Mouse (Mus musculus) midbrain, postnatal 0 days (tissue): Measurements from ENCODE around the gene Gm17571. TPM values are rescaled to one million over a fixed set of nuclear protein-coding genes. Genes with fewer than 3 reads are reported as not detected.

ENCODE experiments used
- ATAC-seq: fragments of 200-750 bp; cut with Nextera tagmentation; 2 replicates; pipeline ENCODE4 v1.8.0; 2017; ENCODE audit warnings: moderate number of reproducible peaks, mild to moderate bottlenecking, moderate TSS enrichment, moderate library complexity; ENCODE audit not compliant: low FRiP score
- DNase-seq: peaks from one replicate; pipeline ENCODE4 v3.0.0-alpha.2; 2015; ENCODE audit warnings: low spot score
- H3K27ac ChIP-seq: fragments of 300-500 bp; sonication (generic); 2 replicates; pipeline ENCODE4 v1.5.1; 2014; ENCODE audit warnings: low read depth, mild to moderate bottlenecking, low read length, mixed read lengths
- H3K27me3 ChIP-seq: fragments of 300-500 bp; sonication (generic); 2 replicates; pipeline ENCODE4 v1.6.1; 2014; ENCODE audit warnings: low read length, control low read depth, mixed read lengths; ENCODE audit not compliant: insufficient read depth
- H3K36me3 ChIP-seq: fragments of 300-500 bp; sonication (generic); 2 replicates; pipeline ENCODE4 v1.6.1; 2014; ENCODE audit warnings: low read length, control low read depth, mixed read lengths; ENCODE audit not compliant: insufficient read depth
- H3K4me1 ChIP-seq: fragments of 300-500 bp; sonication (generic); 2 replicates; pipeline ENCODE4 v1.6.1; 2014; ENCODE audit warnings: mild to moderate bottlenecking, control low read depth, antibody characterized with exemption, low read length, mixed read lengths; ENCODE audit not compliant: insufficient read depth
- H3K4me2 ChIP-seq: fragments of 300-500 bp; sonication (generic); 2 replicates; pipeline ENCODE4 v1.6.1; 2014; ENCODE audit warnings: low read depth, mild to moderate bottlenecking, low read length, mixed read lengths; ENCODE audit not compliant: poor library complexity, severe bottlenecking
- H3K4me3 ChIP-seq: fragments of 300-500 bp; sonication (generic); 2 replicates; pipeline ENCODE4 v1.5.1; 2014; ENCODE audit warnings: low read depth, mild to moderate bottlenecking, low read length, moderate library complexity
- H3K9ac ChIP-seq: fragments of 300-500 bp; sonication (generic); replicated peaks from 2 replicates; pipeline ENCODE4 v1.6.1; 2014; ENCODE audit warnings: mild to moderate bottlenecking, low read length, moderate library complexity, mixed read lengths; ENCODE audit not compliant: poor library complexity, severe bottlenecking
- H3K9me3 ChIP-seq: fragments of 300-500 bp; sonication (generic); 2 replicates; pipeline ENCODE4 v1.6.1; 2016; ENCODE audit warnings: low read length, control low read depth
- CTCF ChIP-seq: IDR thresholded peaks from 2 replicates; pipeline ENCODE4 v1.5.1; 2016; ENCODE audit warnings: antibody characterized with exemption, mild to moderate bottlenecking
- WGBS: fragments of 180-500 bp; shearing (Covaris S2); extraction: QIAGEN DNeasy Blood & Tissue Kit; methylation state at CpG from one replicate; pipeline ENCODE4 v1.1.7; 2014; 5-methylcytosine and 5-hydroxymethylcytosine counted together
- polyA plus RNA-seq: library from polyadenylated mRNA; unstranded; fragments of >200 nt; fragmentation: Nextera tagmentation; extraction: Ambion mirVana; gene quantifications from 2 replicates; pipeline ENCODE4 v1.2.1, GENCODE M21; 2015
- total RNA-seq: library from RNA; depleted of rRNA; stranded (reverse); fragments of >200 nt; gene quantifications from 2 replicates; pipeline ENCODE4 v1.2.3, GENCODE M21; 2014

The Gm17571 gene
- total and polyA plus RNA-seq, 2 experiments from 2014 or later, result not detected

DNA sequence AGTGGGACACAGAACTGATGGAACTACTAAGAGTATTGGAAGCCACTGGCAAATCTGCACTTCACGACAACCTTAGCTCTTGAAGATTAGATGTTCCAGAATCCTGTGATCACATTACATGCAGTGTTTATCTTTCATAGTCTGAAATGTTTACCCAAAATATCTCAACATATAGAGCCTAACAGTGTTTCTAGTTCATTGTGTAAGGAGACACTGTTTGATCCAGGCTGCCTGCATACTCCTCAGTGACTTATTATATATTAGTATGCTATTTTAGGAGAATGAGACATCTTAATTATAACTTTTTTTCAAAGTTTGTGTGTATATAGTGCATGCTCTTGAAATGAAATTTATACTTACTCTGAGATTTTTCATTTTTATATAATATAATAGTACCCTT lies 39.4 kb upstream of the Gm17571 start:
- no peak overlapping the region for H3K4me2 ChIP-seq
- H3K4me1 ChIP-seq, result peaks cover 3% of the 10 kb centered on the region; the same call in 1 of the 2 replicates
- WGBS, result 57% methylated on average over 1 of the region's 1 CpGs
- H3K9me3 ChIP-seq, result no peaks in the 10 kb centered on the region
- H3K4me3 ChIP-seq, result no peak overlapping the region
- TF ChIP-seq CTCF, result no peak
- ATAC-seq (no peak), DNase-seq (no peak)
- H3K36me3 ChIP-seq, result no peaks in the 10 kb centered on the region
- no peaks in the 10 kb centered on the region for H3K27me3 ChIP-seq
- H3K9ac ChIP-seq, result no peak overlapping the region
- no peak overlapping the region for H3K27ac ChIP-seq

DNA sequence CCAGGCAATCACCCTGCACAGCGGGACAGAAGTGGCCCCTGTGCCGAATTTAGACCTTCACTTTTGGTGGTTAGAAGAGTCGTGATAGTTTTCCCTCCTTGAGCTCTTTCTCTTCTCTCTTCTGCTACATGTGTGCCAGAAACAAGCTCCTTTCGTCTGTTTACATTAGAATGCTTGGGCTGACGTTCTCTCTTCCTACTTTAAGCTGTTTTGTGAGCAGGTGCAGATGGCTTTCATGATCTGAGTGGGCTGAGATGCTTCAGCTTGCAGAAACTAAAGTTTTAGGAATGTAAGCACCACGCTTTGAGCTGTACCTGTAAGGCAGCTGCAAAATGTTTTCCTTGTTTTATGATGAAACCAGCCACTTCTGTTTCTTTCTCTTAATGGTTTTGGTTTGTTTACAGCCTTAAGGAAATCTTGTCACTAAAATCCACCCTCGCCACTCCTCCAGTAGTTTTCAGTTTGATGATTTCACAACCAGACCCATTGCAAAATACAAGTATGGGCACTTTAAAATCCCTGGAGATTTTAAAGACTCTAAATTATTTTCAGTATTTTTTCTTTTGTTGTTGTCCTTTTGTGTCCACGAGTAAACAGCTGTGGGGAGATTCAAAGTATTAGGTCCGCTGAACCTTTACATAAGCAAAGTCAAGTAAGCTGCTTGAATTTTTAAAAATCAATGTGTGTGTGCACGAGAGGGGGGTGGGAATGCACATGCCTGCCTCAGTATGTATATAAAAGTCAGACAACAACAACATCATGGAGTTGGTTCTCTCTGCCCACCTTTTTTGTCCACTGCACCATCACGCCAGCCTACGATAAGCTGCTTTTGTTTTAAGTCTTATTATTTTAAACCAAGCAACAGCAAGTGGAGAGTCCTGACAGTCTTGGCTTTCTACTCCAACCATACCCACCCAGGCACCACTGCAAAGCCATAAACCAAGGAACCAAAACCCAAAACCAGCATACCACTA lies 38.0 kb upstream of the Gm17571 start:
- Histone ChIP-seq H3K36me3 (no peaks in the 10 kb centered on the region), H3K4me3 (no peak overlapping the region), H3K4me1 (0 out of 2 replicates have a peak, but pooled peaks cover 3% of the 10 kb centered on the region), H3K9me3 (no peaks in the 10 kb centered on the region), H3K9ac (no peak overlapping the region), H3K27ac (no peak overlapping the region), H3K27me3 (no peaks in the 10 kb centered on the region), H3K4me2 (no peak overlapping the region)
- DNase-seq, result no peak
- ATAC-seq, result no peak
- WGBS, result 59% methylated on average over 12 of the region's 12 CpGs
- no peak for TF ChIP-seq CTCF

DNA sequence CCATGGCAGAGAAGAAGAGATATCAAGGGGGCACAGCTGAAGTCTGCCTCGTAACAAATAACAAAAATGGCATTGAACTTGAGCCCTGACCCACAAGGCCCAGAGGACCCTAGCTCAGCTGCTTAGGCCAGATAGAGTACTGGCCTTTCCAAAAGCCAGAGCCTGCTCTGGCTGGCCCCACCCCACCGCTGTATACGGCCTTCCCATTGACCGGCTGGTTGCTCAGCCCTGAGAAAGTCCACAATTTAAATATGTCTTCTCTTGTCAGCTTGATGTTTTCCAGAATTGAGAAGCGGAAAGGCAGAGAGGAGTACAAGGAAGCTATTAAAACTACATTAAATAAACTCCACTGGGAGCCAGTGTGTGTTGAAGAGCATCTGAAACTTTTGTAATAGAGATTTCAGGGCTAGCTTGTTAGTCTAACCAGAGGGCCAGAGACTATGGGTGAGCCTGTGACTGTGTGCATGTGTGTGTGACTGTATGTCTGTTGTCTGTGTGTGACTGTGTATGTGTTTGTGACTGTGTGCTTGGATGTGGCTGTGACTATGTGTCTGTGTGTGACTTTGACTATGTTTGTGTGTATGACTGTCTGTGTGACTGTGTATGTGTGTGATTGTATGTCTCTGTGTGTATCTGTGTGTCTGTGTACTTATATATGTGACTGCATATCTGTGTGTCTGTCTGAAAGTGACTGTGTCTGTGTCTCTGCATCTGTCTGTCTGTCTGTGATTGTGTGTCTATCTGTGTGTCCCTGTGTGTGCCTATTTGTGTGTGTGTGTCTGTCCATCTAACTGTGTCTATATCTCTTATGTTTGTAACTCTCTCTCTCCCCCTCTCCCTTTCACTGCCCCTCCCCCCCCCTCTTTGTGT lies 36.9 kb upstream of the Gm17571 start:
- DNase-seq, result no peak

DNA sequence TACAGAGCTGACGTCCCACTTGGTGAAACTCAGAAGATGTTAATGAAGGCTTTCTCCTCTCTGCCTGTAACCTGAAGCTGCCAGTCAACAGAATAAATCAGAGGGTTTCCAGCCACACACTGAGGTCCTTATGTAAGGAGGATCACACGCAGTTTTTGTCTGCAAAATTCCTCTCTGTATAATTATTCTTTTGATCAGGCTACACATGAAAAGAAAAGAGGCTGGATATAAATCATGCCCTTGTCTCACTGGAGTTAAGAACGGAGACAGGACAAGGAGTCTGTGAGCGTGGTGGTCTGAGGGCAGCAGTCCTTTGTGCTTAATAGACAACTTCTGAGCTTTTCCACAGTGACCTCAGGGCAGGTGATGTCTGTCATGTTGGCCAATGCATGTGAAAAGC lies 32.7 kb upstream of the Gm17571 start:
- ATAC-seq, result peak; percentile 21
- Histone ChIP-seq H3K27ac (no peak overlapping the region), H3K4me1 (no peaks in the 10 kb centered on the region), H3K9me3 (no peaks in the 10 kb centered on the region), H3K4me3 (no peak overlapping the region), H3K36me3 (no peaks in the 10 kb centered on the region), H3K4me2 (no peak overlapping the region), H3K27me3 (no peaks in the 10 kb centered on the region), H3K9ac (no peak overlapping the region)
- no peak for DNase-seq
- no peak for TF ChIP-seq CTCF
- 13% methylated on average over 4 of the region's 4 CpGs for WGBS

More for the DNA sequence above, 36.9 kb upstream of the Gm17571 start:
- H3K27ac ChIP-seq, result no peak overlapping the region
- H3K27me3 ChIP-seq, result no peaks in the 10 kb centered on the region
- no peak overlapping the region for H3K4me3 ChIP-seq
- no peaks in the 10 kb centered on the region for H3K9me3 ChIP-seq
- H3K9ac ChIP-seq, result no peak overlapping the region
- H3K36me3 ChIP-seq, result no peaks in the 10 kb centered on the region
- TF ChIP-seq CTCF, result no peak
- 70% methylated on average over 5 of the region's 5 CpGs for WGBS
- no peak overlapping the region for H3K4me2 ChIP-seq
- ATAC-seq, result no peak
- H3K4me1 ChIP-seq, result 0 out of 2 replicates have a peak, but pooled peaks cover 3% of the 10 kb centered on the region

DNA sequence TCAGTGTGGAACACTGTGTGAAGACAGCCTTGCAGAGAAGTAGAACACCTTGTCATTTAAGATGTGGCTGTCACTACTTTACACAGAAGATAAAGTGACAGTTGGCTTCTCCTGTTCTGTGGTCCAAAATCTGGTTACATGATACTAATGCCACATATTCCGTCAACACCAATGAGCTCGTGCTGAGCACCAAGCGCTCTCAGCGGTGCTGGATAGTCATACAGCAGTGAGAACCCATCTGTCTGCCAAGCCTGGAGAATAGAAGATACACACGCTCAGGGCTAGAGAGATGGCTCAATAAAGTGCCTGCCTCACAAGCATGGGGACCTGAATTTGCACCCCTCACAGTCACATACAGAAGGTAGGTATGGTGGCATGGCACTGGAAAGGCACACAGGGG lies 28.4 kb upstream of the Gm17571 start:
- no peak for TF ChIP-seq CTCF
- DNase-seq, result no peak
- no peaks in the 10 kb centered on the region for H3K9me3 ChIP-seq
- no peak overlapping the region for H3K4me2 ChIP-seq
- H3K9ac ChIP-seq, result no peak overlapping the region
- no peak overlapping the region for H3K27ac ChIP-seq
- no peak overlapping the region for H3K4me3 ChIP-seq
- H3K4me1 ChIP-seq, result no peaks in the 10 kb centered on the region
- H3K36me3 ChIP-seq, result no peaks in the 10 kb centered on the region
- H3K27me3 ChIP-seq, result no peaks in the 10 kb centered on the region
- ATAC-seq, result no peak
- 89% methylated on average over 5 of the region's 5 CpGs for WGBS
